Mouse (Mus musculus) forebrain, embryonic 14.5 days (tissue): ENCODE measurements around the gene Inhbe. TPM values are rescaled to one million over a fixed set of nuclear protein-coding genes. Genes with fewer than 3 reads are reported as not detected.

Experiments used
- ATAC-seq: fragments of 200-750 bp; cut with Nextera tagmentation; 2 replicates; pipeline ENCODE4 v1.8.0; 2017; ENCODE audit warnings: mild to moderate bottlenecking, moderate library complexity
- DNase-seq: peaks from one replicate; pipeline ENCODE4 v3.0.0-alpha.2; 2015; ENCODE audit warnings: low spot score
- H3K27ac ChIP-seq: fragments of 300-500 bp; sonication (generic); 2 replicates; pipeline ENCODE4 v1.5.1; 2014; ENCODE audit warnings: low read depth, mild to moderate bottlenecking, control low read depth, low read length, moderate library complexity
- H3K27me3 ChIP-seq: fragments of 300-500 bp; sonication (generic); replicated peaks from 2 replicates; pipeline ENCODE4 v1.6.1; 2014; ENCODE audit warnings: low read length, control low read depth, mixed read lengths; ENCODE audit not compliant: control insufficient read depth, insufficient read depth
- H3K36me3 ChIP-seq: fragments of 300-500 bp; sonication (generic); 2 replicates; pipeline ENCODE4 v1.6.1; 2014; ENCODE audit warnings: low read length, control low read depth; ENCODE audit not compliant: control insufficient read depth, insufficient read depth
- H3K4me1 ChIP-seq: fragments of 300-500 bp; sonication (generic); 2 replicates; pipeline ENCODE4 v1.6.1; 2014; ENCODE audit warnings: antibody characterized with exemption, low read length, control low read depth; ENCODE audit not compliant: control insufficient read depth, insufficient read depth
- H3K4me2 ChIP-seq: fragments of 300-500 bp; sonication (generic); 2 replicates; pipeline ENCODE4 v1.6.1; 2014; ENCODE audit warnings: mild to moderate bottlenecking, control low read depth, low read length
- H3K4me3 ChIP-seq: fragments of 300-500 bp; sonication (generic); 2 replicates; pipeline ENCODE4 v1.5.1; 2014; ENCODE audit warnings: low read depth, low read length, control low read depth
- H3K9ac ChIP-seq: fragments of 300-500 bp; sonication (generic); 2 replicates; pipeline ENCODE4 v1.6.1; 2014; ENCODE audit warnings: mild to moderate bottlenecking, low read length, control low read depth, moderate library complexity
- H3K9me3 ChIP-seq: fragments of 300-500 bp; sonication (generic); replicated peaks from 2 replicates; pipeline ENCODE4 v1.6.1; 2016; ENCODE audit warnings: low read length, control low read depth, mixed read lengths; ENCODE audit not compliant: control insufficient read depth
- WGBS: fragments of 180-500 bp; shearing (Covaris S2); extraction: QIAGEN DNeasy Blood & Tissue Kit; methylation state at CpG from one replicate; pipeline ENCODE4 v1.1.7; 2014; 5-methylcytosine and 5-hydroxymethylcytosine counted together
- polyA plus RNA-seq: library from polyadenylated mRNA; unstranded; fragments of >200 nt; fragmentation: Nextera tagmentation; extraction: Ambion mirVana; gene quantifications from 2 replicates; pipeline ENCODE4 v1.2.1, GENCODE M21; 2014

Inhbe gene
- polyA plus RNA-seq, 1 experiment from 2014 or later, result not detected

GRCm38 (mm10) chr10:127327461-127328145 is 26.6 kb downstream of the Inhbe start:
- no peak overlapping the region for H3K9ac ChIP-seq
- no peaks in the 10 kb centered on the region for H3K36me3 ChIP-seq
- H3K4me1 ChIP-seq, result peaks cover 7% of the 10 kb centered on the region; the same call in 1 of the 2 replicates
- no peak for ATAC-seq
- WGBS, result 45% methylated on average over 18 of the region's 18 CpGs
- no peak overlapping the region for H3K4me2 ChIP-seq
- DNase-seq, result no peak
- H3K9me3 ChIP-seq, result no peaks in the 10 kb centered on the region
- H3K4me3 ChIP-seq, result no peak overlapping the region
- peaks cover 56% of the 10 kb centered on the region for H3K27me3 ChIP-seq
- no peak overlapping the region for H3K27ac ChIP-seq

- Histone ChIP-seq H3K4me1 (peaks cover 7% of the 10 kb centered on the region; the same call in 1 of the 2 replicates), H3K4me2 (peak overlapping the region; percentile 50), H3K27me3 (peaks cover 56% of the 10 kb centered on the region), H3K4me3 (peak overlapping the region; percentile 22), H3K36me3 (no peaks in the 10 kb centered on the region), H3K27ac (no peak overlapping the region), H3K9ac (0 out of 2 replicates have a peak overlapping the region, but pooled peaks have one; percentile 41), H3K9me3 (no peaks in the 10 kb centered on the region)
- DNase-seq (no peak), ATAC-seq (no peak)
- whole genome bisulfite sequencing, result 6% methylated on average over 29 of the region's 29 CpGs
Measured at GRCm38 (mm10) chr10:127326828-127327227, 27.4 kb downstream of the Inhbe start.

- under 1% methylated on average over 54 of the region's 54 CpGs for WGBS
- Histone ChIP-seq H3K9me3 (no peaks in the 10 kb centered on the region), H3K9ac (peak overlapping the region; percentile 41; the same call in 1 of the 2 replicates), H3K27ac (no peak overlapping the region), H3K4me1 (peaks cover 7% of the 10 kb centered on the region; the same call in 1 of the 2 replicates), H3K4me2 (peak overlapping the region; percentile 50), H3K27me3 (peaks cover 56% of the 10 kb centered on the region), H3K4me3 (peak overlapping the region; percentile 22), H3K36me3 (no peaks in the 10 kb centered on the region)
- ATAC-seq (no peak), DNase-seq (no peak)
Measured at GRCm38 (mm10) chr10:127326017-127326801, 28.0 kb downstream of the Inhbe start.

GRCm38 (mm10) chr10:127325454-127326016 is 28.7 kb downstream of the Inhbe start:
- Histone ChIP-seq H3K27ac (no peak overlapping the region), H3K4me1 (peaks cover 7% of the 10 kb centered on the region; the same call in 1 of the 2 replicates), H3K9ac (no peak overlapping the region), H3K36me3 (no peaks in the 10 kb centered on the region), H3K4me2 (no peak overlapping the region), H3K9me3 (no peaks in the 10 kb centered on the region), H3K4me3 (no peak overlapping the region), H3K27me3 (peaks cover 55% of the 10 kb centered on the region)
- ATAC-seq (no peak), DNase-seq (no peak)
- WGBS, result 35% methylated on average over 14 of the region's 14 CpGs

GRCm38 (mm10) chr10:127324495-127324894 is 29.7 kb downstream of the Inhbe start:
- peaks cover 49% of the 10 kb centered on the region for H3K27me3 ChIP-seq
- H3K4me2 ChIP-seq, result no peak overlapping the region
- H3K9ac ChIP-seq, result no peak overlapping the region
- H3K9me3 ChIP-seq, result no peaks in the 10 kb centered on the region
- DNase-seq, result peak; percentile 51
- WGBS, result 15% methylated on average over 7 of the region's 7 CpGs
- H3K36me3 ChIP-seq, result no peaks in the 10 kb centered on the region
- no peak overlapping the region for H3K4me3 ChIP-seq
- H3K4me1 ChIP-seq, result peaks cover 7% of the 10 kb centered on the region; the same call in 1 of the 2 replicates
- peak; percentile 23; the same call in 1 of the 2 replicates for ATAC-seq
- no peak overlapping the region for H3K27ac ChIP-seq

- H3K27ac ChIP-seq, result no peak overlapping the region
- DNase-seq (no peak), ATAC-seq (no peak)
- H3K27me3 ChIP-seq, result peaks cover 40% of the 10 kb centered on the region
- no peak overlapping the region for H3K4me2 ChIP-seq
- peaks cover 7% of the 10 kb centered on the region; the same call in 1 of the 2 replicates for H3K4me1 ChIP-seq
- 80% methylated on average over 15 of the region's 17 CpGs for WGBS
- H3K36me3 ChIP-seq, result no peaks in the 10 kb centered on the region
- H3K9me3 ChIP-seq, result no peaks in the 10 kb centered on the region
- no peak overlapping the region for H3K4me3 ChIP-seq
- H3K9ac ChIP-seq, result no peak overlapping the region
Measured at GRCm38 (mm10) chr10:127323131-127323855, 30.9 kb downstream of the Inhbe start.

GRCm38 (mm10) chr10:127322669-127323068 is 31.5 kb downstream of the Inhbe start:
- Histone ChIP-seq H3K36me3 (no peaks in the 10 kb centered on the region), H3K27ac (no peak overlapping the region)
- 81% methylated on average over 4 of the region's 4 CpGs for WGBS

GRCm38 (mm10) chr10:127322178-127322577 is 32.0 kb downstream of the Inhbe start:
- H3K4me3 ChIP-seq, result no peak overlapping the region
- H3K9me3 ChIP-seq, result no peaks in the 10 kb centered on the region
- peaks cover 29% of the 10 kb centered on the region for H3K27me3 ChIP-seq
- WGBS, result 63% methylated on average over 13 of the region's 13 CpGs
- no peak for ATAC-seq
- peaks cover 7% of the 10 kb centered on the region; the same call in 1 of the 2 replicates for H3K4me1 ChIP-seq
- H3K4me2 ChIP-seq, result no peak overlapping the region
- no peak overlapping the region for H3K9ac ChIP-seq
- no peaks in the 10 kb centered on the region for H3K36me3 ChIP-seq
- DNase-seq, result no peak
- no peak overlapping the region for H3K27ac ChIP-seq

More at GRCm38 (mm10) chr10:127322669-127323068, 31.5 kb downstream of the Inhbe start:
- Histone ChIP-seq H3K4me2 (no peak overlapping the region), H3K4me3 (no peak overlapping the region), H3K4me1 (peaks cover 7% of the 10 kb centered on the region; the same call in 1 of the 2 replicates), H3K9me3 (no peaks in the 10 kb centered on the region), H3K9ac (no peak overlapping the region), H3K27me3 (peaks cover 34% of the 10 kb centered on the region)
- ATAC-seq (no peak), DNase-seq (no peak)
